Mouse (Mus musculus): Measurements from ENCODE around the gene Esp4.
"Not testable (repeated sequence)": the region's sequence is repeated elsewhere in the genome, so short reads cannot be mapped to it uniquely, and the experiment has no call there.

Esp4 gene

DNA sequence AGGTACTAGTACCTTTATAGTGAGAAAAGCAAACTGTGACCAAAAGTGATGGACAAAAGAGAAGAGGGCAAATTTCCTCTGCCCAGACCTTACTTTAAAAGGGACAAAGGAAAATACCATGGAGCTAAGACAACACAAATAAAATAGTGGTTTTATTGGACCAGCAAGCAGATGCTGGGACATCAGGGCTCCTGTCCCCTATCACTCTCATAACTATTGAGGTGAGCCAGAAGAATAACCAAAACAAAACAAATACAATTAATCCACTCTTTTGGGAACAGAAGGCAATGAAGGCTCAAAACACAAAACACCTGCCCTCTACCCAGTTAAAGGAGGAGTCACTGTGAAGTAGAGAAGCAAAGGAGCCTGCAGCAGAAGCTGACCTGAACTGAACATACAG, at the start of gene Esp4:
Gene Esp4, plus strand, starts transcription at position 301 of the 400 bp plus-strand sequence.
- no peak for ATAC-seq (ENCODE audit: low TSS enrichment)

GRCm38 (mm10) chr17:40553470-40553869, 44.9 kb upstream of the Esp4 start:
- no peak for ATAC-seq (ENCODE audit: low TSS enrichment)

DNA sequence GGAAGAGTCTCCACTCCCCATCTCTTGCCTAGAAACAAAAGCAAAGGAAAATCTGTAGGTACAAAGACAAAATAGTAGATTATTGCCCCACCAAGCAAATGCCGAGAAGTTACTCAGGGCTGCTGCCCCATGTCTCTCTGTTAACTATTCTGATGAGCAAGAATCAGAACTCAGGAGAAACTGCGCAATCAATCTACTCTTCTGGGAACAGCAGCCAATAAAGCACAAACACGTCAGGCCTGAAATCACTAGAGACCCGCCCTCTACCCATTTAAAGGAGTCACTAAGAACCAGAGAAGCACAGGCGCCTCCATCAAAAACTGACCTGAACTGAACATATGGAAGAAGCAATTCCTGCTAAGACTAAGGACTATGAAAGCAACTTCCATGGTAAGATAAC, 37.2 kb upstream of the Esp4 start, which contains the start of gene Esp6:
Gene Esp6, plus strand, starts transcription at position 301 of the 400 bp plus-strand sequence.
- no peak for ATAC-seq (ENCODE audit: low TSS enrichment)

DNA sequence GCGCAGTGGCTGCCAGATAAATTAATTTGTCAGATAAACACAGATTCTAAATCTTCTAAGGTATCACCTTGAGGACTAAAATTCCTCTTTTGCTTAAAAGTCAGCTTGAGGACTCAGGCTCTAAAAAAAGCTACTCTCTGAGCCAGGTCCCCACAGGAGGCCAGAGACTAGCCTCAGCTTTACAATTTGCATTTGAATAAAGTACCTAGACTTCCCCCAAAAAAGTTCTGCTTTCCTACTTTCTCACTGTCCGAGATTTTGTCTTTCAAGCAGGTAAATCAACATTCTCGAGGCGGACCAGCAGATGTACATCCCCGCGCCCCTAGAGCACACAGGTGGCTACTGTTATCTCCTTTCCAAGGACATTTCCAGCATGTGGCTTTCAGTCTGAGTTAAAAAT, 14.5 kb upstream of the Esp4 start:
- not testable (repeated sequence) for ATAC-seq (ENCODE audit: low TSS enrichment)

- ATAC-seq (ENCODE audit: low TSS enrichment) = no peak
Measured at GRCm38 (mm10) chr17:40591297-40591696, 7.1 kb upstream of the Esp4 start.

DNA sequence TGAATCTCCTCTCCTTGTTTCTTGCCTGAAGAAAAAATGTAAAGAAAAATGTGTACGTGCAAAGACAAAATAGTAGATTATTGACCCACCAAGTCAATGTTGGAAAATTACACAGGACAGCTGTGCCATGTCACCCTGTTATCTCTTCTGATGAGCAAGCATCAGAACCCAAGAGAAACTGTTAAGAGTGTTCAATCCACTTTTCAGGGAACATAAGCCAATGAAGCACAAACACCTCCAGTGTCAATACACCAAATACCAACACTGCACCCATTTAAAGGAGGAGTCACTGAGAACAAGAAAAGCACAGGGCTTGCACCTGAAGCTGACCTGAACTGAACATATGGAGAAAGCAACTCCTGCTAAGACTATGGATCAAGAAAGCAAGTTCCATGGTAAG, 33.4 kb downstream of the Esp4 start, which contains the start of gene Esp3:
Gene Esp3, plus strand, starts transcription at position 301 of the 400 bp plus-strand sequence.
- ATAC-seq (ENCODE audit: low TSS enrichment) = not testable (repeated sequence)
